Mouse (Mus musculus): Measurements from ENCODE around the gene Tubb5.

Tubb5 gene

GRCm38 (mm10) chr17:35824402-35824801 is 13.7 kb downstream of the Tubb5 start:
- peak in 1 of 2 experiments; percentile 41 for DNase-seq

GRCm38 (mm10) chr17:35822964-35823937 is 14.9 kb downstream of the Tubb5 start, which contains the start of gene Flot1:
Gene Flot1 (plus strand): TSS chr17:35823230.
- peak; percentile 84 to 85 for DNase-seq

- DNase-seq: no peak
Observed at GRCm38 (mm10) chr17:35822564-35822963, 15.5 kb downstream of the Tubb5 start.

- DNase-seq: peak; percentile 70 to 72
Observed at GRCm38 (mm10) chr17:35821439-35822430, 16.4 kb downstream of the Tubb5 start, which contains the start of gene Ier3. Gene Ier3 (plus strand): TSS chr17:35821684.

GRCm38 (mm10) chr17:35820111-35820510 is 18.0 kb downstream of the Tubb5 start:
- DNase-seq: no peak

- DNase-seq: no peak
Observed at GRCm38 (mm10) chr17:35817226-35817625, 20.9 kb downstream of the Tubb5 start.

GRCm38 (mm10) chr17:35816686-35817085 is 21.4 kb downstream of the Tubb5 start:
- DNase-seq: no peak

GRCm38 (mm10) chr17:35815836-35816235 is 22.3 kb downstream of the Tubb5 start:
- no peak for DNase-seq

- no peak for DNase-seq
Observed at GRCm38 (mm10) chr17:35814678-35815077, 23.4 kb downstream of the Tubb5 start.

- DNase-seq: no peak
Observed at GRCm38 (mm10) chr17:35813653-35814052, 24.5 kb downstream of the Tubb5 start.

GRCm38 (mm10) chr17:35813245-35813647 is 24.9 kb downstream of the Tubb5 start:
- DNase-seq: peak; percentile 54 to 75

- no peak for DNase-seq
Observed at GRCm38 (mm10) chr17:35812736-35813135, 25.4 kb downstream of the Tubb5 start.

- no peak for DNase-seq
Observed at GRCm38 (mm10) chr17:35812307-35812706, 25.8 kb downstream of the Tubb5 start.

- no peak for DNase-seq
Observed at GRCm38 (mm10) chr17:35810900-35811648, 27.0 kb downstream of the Tubb5 start.

- DNase-seq: no peak
Observed at GRCm38 (mm10) chr17:35809395-35809794, 28.7 kb downstream of the Tubb5 start.

GRCm38 (mm10) chr17:35808073-35808472 is 30.0 kb downstream of the Tubb5 start:
- DNase-seq: no peak

- DNase-seq: no peak
Observed at GRCm38 (mm10) chr17:35803858-35804399, 34.2 kb downstream of the Tubb5 start.

GRCm38 (mm10) chr17:35803020-35803419 is 35.1 kb downstream of the Tubb5 start:
- DNase-seq: no peak

- DNase-seq: no peak
Observed at GRCm38 (mm10) chr17:35800905-35801304, 37.2 kb downstream of the Tubb5 start.

GRCm38 (mm10) chr17:35796835-35797234 is 41.3 kb downstream of the Tubb5 start:
- no peak for DNase-seq

GRCm38 (mm10) chr17:35795656-35796055 is 42.5 kb downstream of the Tubb5 start:
- DNase-seq: no peak

GRCm38 (mm10) chr17:35795099-35795498 is 43.0 kb downstream of the Tubb5 start:
- DNase-seq: no peak
